Mouse (Mus musculus) right cerebral cortex, postnatal 4 days (tissue): ENCODE measurements around the gene Aftph.
"Not testable (repeated sequence)": the region's sequence is repeated elsewhere in the genome, so short reads cannot be mapped to it uniquely, and the experiment has no call there.

Experiments used
- DNase-seq: peaks from one replicate; pipeline ENCODE4 v3.0.0-alpha.2; 2022

Aftph gene

GRCm38 (mm10) chr11:20741201-20742100 is at the start of gene Aftph:
TSS of gene Aftph (minus strand) at chr11:20741589.
- DNase-seq, result peak; percentile 99

- no peak for DNase-seq
Observed at GRCm38 (mm10) chr11:20789015-20789414, 47.6 kb upstream of the Aftph start.

GRCm38 (mm10) chr11:20788070-20788469 is 46.7 kb upstream of the Aftph start:
- DNase-seq, result no peak

- DNase-seq, result no peak
Observed at GRCm38 (mm10) chr11:20786191-20786590, 44.8 kb upstream of the Aftph start.

- no peak for DNase-seq
Observed at GRCm38 (mm10) chr11:20785186-20785585, 43.8 kb upstream of the Aftph start.

- no peak for DNase-seq
Observed at GRCm38 (mm10) chr11:20784776-20785175, 43.4 kb upstream of the Aftph start.

- no peak for DNase-seq
Observed at GRCm38 (mm10) chr11:20783467-20783866, 42.1 kb upstream of the Aftph start.

- DNase-seq, result no peak
Observed at GRCm38 (mm10) chr11:20782620-20783019, 41.2 kb upstream of the Aftph start.

- no peak for DNase-seq
Observed at GRCm38 (mm10) chr11:20780312-20780711, 38.9 kb upstream of the Aftph start.

- DNase-seq, result no peak
Observed at GRCm38 (mm10) chr11:20778861-20779563, 37.6 kb upstream of the Aftph start.

GRCm38 (mm10) chr11:20778298-20778697 is 36.9 kb upstream of the Aftph start:
- DNase-seq, result no peak

GRCm38 (mm10) chr11:20776668-20777067 is 35.3 kb upstream of the Aftph start:
- no peak for DNase-seq

GRCm38 (mm10) chr11:20772642-20773041 is 31.3 kb upstream of the Aftph start:
- no peak for DNase-seq

- not testable (repeated sequence) for DNase-seq
Observed at GRCm38 (mm10) chr11:20771827-20772226, 30.4 kb upstream of the Aftph start.

- not testable (repeated sequence) for DNase-seq
Observed at GRCm38 (mm10) chr11:20761984-20762383, 20.6 kb upstream of the Aftph start.

- DNase-seq, result no peak
Observed at GRCm38 (mm10) chr11:20750573-20750972, 9.2 kb upstream of the Aftph start.

GRCm38 (mm10) chr11:20743353-20743752 is 2.0 kb upstream of the Aftph start:
- no peak for DNase-seq

- peak; percentile 64 for DNase-seq
Observed at GRCm38 (mm10) chr11:20742361-20742897, 1.0 kb upstream of the Aftph start.

- peak; percentile 32 for DNase-seq
Observed at GRCm38 (mm10) chr11:20740481-20741200, 748 bp downstream of the Aftph start.

- DNase-seq, result no peak
Observed at GRCm38 (mm10) chr11:20734066-20734465, 7.3 kb downstream of the Aftph start.

GRCm38 (mm10) chr11:20733486-20734030 is 7.8 kb downstream of the Aftph start:
- DNase-seq, result no peak

- DNase-seq, result no peak
Observed at GRCm38 (mm10) chr11:20729403-20729802, 12.0 kb downstream of the Aftph start.

- no peak for DNase-seq
Observed at GRCm38 (mm10) chr11:20728044-20728443, 13.3 kb downstream of the Aftph start.
